Mouse (Mus musculus): Measurements from ENCODE around the gene Slc25a42. TPM values are rescaled to one million over a fixed set of nuclear protein-coding genes. Genes with fewer than 3 reads are reported as not detected.

Gene Slc25a42
- total RNA-seq, 1 experiment from 2014 or later = 57.7 TPM

DNA sequence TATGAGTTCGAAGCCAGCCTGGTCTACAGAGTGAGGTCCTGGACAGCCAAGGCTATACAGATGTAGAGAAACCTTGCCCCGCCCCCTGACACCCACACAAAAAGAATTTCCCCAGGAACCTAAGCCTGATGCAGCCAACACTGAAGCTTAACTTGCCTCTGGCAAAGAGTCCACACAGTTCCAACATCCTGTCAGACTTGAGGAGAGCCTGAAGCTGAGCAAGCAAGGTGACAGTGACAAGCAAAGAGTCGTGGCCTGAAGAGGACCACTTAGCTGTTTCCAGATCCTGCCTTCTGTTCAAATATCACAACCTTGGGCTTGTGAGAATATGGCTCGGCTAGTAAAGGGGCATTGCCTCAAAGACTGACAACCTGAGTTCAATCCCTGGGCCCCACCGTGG is 3.0 kb upstream of the Slc25a42 start:
- DNase-seq = no peak

DNA sequence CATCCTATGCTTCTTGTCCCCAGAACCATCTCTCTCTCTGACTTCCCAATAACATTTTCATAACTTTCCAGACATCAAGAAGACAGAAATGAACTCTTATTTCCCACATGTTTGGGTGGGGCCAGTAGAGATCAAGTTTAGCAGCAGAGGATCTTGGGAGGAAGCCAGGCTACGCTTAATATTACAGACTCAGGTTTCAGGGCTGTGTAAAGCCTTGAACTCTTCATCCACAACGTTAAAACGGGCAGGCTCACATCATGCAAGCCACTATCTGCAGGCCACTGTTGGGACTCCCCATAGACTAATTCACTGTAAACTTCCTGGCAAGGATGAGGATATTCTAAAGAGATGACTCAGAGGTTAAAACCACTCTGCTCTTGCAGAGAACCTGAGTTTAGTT is 2.3 kb upstream of the Slc25a42 start:
- no peak for DNase-seq

- peak; percentile 42 for DNase-seq
Observed at GRCm38 (mm10) chr8:70211726-70212111, 386 bp downstream of the Slc25a42 start.

DNA sequence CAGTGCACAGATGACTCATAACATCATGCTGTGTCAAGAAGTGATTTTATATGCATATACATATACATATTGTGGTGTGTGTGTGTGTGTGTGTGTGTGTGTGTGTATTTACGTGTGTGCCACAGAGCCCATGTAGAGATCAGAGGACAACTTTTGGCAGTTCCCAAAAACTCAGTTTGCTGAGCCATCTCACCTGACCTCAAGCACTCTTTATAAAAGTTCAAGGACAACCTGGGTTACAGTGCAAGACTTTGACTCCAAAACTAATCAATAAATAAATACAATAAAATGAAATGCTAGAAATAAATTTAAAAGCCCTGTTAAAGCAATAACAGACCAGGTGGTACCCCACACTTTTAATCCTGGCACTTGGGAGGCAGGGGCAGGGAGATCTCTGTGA is 830 bp downstream of the Slc25a42 start:
- no peak for DNase-seq

GRCm38 (mm10) chr8:70210538-70210937 is 1.6 kb downstream of the Slc25a42 start:
- DNase-seq = no peak

GRCm38 (mm10) chr8:70208130-70208529 is 4.0 kb downstream of the Slc25a42 start:
- DNase-seq = no peak

DNA sequence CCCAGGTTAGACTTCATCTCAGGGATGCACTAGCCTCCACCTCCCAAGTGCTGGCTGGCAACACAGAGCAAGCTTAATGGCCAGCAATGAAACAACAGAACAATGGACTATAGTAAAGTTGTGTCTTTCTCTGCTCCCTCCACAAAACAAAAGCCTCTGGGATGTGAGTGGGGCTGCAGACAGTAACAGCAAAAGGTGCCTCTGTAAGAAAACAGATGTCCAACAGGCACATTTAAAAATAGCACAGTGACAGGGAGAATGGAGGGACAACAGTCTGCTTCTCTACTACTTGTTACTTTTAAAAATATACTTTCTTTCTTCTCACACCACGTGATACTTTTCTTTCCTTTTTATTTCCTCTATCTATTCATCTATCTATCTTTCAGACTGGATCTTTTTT is 7.3 kb downstream of the Slc25a42 start:
- DNase-seq = no peak

DNA sequence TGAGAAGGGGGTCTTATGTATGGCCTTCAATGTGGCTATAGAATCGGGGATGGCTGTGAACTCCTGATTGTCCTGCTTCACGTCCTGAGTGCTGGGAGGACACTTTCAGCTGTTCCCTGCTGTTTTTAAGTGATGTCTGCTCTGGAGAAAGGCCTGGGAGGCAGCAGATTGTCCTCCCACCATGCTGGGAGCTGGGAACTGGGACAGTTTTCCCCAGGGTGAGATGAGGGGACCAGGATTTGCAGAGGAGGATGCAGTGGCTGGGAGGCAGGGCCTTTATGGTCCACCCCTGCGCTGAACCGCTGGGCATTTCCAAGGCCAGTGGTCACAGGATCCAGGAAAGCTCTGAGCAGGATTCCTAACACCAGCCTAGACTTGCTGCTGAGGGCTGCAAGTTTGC is 9.0 kb downstream of the Slc25a42 start:
- no peak for DNase-seq

GRCm38 (mm10) chr8:70201417-70201816 is 10.7 kb downstream of the Slc25a42 start:
- DNase-seq = no peak

GRCm38 (mm10) chr8:70200098-70200681 is 11.9 kb downstream of the Slc25a42 start:
- no peak for DNase-seq

- no peak for DNase-seq
Observed at GRCm38 (mm10) chr8:70197603-70198002, 14.5 kb downstream of the Slc25a42 start.

- no peak for DNase-seq
Observed at GRCm38 (mm10) chr8:70195762-70196161, 16.3 kb downstream of the Slc25a42 start.

DNA sequence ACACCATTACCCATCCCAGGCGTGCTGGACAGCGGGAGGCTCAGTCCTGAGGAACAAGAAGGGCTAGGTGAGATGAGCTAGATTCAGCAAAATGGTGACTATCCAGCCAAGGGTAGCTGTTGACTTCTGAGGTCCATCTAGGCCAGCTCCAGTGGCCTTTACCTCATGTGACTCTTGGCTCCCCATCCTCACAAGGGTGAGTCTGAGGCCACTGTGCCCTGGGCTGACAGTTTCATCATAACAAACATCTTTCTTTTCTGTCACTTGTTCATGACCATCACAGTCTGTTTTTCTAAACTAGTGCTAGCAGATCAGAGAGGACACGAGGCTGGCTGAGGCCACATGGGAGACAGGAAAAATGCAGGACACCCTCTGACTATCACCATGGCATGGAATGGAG is 17.9 kb downstream of the Slc25a42 start:
- no peak for DNase-seq

GRCm38 (mm10) chr8:70193238-70193637 is 18.9 kb downstream of the Slc25a42 start:
- DNase-seq = no peak

GRCm38 (mm10) chr8:70188707-70189106 is 23.4 kb downstream of the Slc25a42 start:
- no peak for DNase-seq

- no peak for DNase-seq
Observed at GRCm38 (mm10) chr8:70183194-70183593, 28.9 kb downstream of the Slc25a42 start.

GRCm38 (mm10) chr8:70181903-70182252 is 30.2 kb downstream of the Slc25a42 start:
- no peak for DNase-seq

DNA sequence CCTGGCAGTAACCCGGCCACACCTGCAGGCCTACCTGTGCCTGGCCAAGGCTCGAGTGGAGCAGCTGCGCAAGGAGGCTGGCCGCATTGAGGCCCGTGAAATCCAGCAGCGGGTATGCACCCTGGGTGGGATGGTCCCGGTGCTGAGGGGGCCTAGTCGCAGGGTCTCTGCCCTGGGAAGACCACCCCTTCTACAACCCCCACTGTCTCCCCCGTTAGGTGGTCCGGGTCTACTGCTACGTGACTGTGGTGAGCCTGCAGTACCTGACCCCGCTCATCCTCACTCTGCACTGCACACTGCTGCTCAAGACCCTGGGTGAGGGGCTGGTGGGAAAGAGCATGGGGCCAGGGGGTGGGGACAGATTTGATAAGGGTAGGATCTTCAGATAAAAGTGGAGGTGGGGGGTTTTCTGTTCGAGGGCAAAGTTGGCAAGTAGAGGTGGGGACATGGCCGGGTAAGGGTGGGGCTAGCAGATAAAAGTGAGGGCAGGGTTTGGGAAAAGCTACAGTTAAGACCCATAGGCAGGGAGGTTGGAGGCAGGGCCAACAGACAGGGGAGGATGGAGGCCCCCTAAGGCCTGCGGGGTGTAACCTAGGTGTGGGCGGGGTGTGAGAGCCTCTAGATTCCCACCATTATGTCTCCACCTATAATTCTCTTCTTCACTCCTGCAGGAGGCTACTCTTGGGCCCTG is 30.7 kb downstream of the Slc25a42 start:
- no peak for DNase-seq

GRCm38 (mm10) chr8:70179082-70179481 is 33.0 kb downstream of the Slc25a42 start:
- no peak for DNase-seq

DNA sequence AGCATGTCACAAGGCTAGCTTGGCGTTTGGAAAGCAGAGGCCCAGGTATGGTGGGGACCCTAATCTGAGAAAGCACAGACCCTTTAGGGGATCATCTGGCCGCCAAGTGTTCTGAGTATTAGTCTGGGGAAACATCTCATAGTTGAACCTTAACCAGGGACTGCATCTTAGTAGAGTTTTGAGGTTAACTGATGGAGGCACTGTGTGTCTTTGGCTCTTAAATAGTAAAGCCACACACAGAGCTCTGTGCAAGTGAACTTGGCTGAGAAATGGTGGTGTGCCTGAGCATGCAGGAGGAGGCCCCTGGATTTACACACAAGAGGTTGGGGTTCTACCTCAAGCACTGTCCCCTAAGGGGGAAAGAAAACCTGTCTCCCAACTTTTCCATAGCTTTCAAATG is 33.9 kb downstream of the Slc25a42 start:
- no peak for DNase-seq

GRCm38 (mm10) chr8:70174079-70174478 is 38.0 kb downstream of the Slc25a42 start:
- DNase-seq = no peak

DNA sequence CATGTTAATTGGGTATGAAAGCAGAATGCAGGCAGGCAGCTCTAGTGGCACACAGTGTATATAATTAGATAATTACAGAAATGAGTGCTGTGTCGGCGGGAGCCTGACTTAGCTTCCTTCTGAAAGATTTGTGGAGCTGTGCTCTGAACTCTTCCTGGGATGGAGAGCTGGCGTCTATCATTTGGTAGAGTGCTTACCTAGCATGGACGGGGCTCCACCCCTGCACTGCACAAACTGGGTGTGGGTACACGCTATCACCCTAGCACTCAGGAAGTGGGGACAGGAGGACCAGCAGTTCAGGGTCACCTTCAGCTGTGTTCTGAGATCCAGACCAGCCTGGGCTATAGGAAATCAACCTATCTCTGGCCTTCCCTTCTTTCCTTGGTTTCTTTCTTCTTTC is 38.8 kb downstream of the Slc25a42 start:
- no peak for DNase-seq

DNA sequence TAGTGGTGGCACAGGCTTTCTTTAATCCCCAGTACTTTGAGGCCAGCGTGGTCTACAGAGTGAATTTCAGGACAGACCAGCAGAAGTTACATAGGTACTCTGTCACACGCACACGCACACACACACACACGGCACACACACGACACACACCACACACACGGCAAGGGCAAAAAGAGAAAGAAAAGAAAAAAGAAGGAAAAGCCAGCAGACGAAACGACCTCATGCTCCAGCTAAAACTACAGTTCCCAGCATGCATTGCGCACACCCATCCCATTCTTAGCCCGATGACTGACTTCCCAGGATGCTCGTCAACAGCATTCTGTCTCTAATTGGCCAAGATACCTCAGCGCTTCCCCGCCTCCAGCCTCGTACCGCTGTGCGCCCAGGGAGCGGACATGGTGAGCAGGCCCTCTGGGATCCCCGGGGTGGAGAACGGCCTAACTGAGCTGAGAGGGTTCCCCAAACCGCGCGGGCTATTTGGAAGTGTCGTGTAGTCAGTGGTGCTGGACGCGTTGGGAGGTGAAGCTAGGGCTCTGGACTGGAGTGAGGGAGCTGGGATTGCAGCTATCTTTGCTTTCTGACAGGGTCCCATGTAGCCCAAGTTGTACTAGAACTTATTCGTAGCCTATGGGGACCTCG is 39.9 kb downstream of the Slc25a42 start, which contains the start of gene Tmem161a:
Tmem161a (plus strand) TSS at position 314 of the 639 bp plus-strand sequence.
- DNase-seq = peak; percentile 88

DNA sequence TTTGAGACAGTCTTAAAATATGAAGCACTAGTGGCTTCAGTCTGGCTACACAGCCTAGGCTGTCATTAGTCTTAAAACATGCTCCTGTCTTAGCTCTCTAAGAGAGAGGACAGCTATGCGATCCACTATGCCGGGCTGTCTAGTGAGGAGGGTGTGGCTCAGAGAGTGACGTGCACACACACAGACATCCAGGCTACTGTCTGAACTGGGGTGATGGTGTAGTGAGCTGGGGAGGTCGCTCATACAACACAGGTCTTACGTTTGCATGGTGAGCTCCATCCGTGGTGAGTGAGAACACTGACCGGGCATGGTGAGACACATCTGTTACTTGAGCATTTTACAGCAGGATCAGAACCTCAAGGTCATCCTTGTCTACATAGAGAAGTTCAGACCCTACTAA is 40.9 kb downstream of the Slc25a42 start:
- no peak for DNase-seq

Data from adrenal gland, postnatal 25 days (tissue).